Mouse (Mus musculus) CH12.LX (cell line): Measurements from ENCODE around the gene Col18a1.

Source experiments
- CTCF ChIP-seq, 2 experiments: IDR thresholded peaks in 1 of 2; conservative IDR thresholded peaks in 1 of 2; 2 replicates each; pipeline ENCODE4 v1.5.1; 2011 to 2012; ENCODE audit warnings: low read depth in 2 of 2, low read length in 2 of 2, improper control_type of control experiment in 1 of 2, inconsistent platforms in 1 of 2, mild to moderate bottlenecking in 1 of 2, moderate library complexity in 1 of 2
- EP300 ChIP-seq: IDR thresholded peaks from 2 replicates; pipeline ENCODE4 v1.6.1; 2011; ENCODE audit warnings: low read length, improper control_type of control experiment
- HCFC1 ChIP-seq: IDR thresholded peaks from 2 replicates; pipeline ENCODE4 v1.6.1; 2012; ENCODE audit warnings: low read depth, mild to moderate bottlenecking, inconsistent platforms, low read length, improper control_type of control experiment
- KAT2A ChIP-seq: IDR thresholded peaks from 2 replicates; pipeline ENCODE4 v1.6.1; 2012; ENCODE audit warnings: low read length, improper control_type of control experiment, inconsistent platforms; ENCODE audit not compliant: insufficient replicate concordance
- NELFE ChIP-seq: IDR thresholded peaks from 2 replicates; pipeline ENCODE4 v1.6.1; 2011; ENCODE audit warnings: low read depth, low read length, improper control_type of control experiment
- POLR2A ChIP-seq: IDR thresholded peaks from 2 replicates; pipeline ENCODE4 v1.6.1; 2011; ENCODE audit warnings: low read depth, mild to moderate bottlenecking, improper control_type of control experiment, low read length
- RAD21 ChIP-seq: IDR thresholded peaks from 2 replicates; pipeline ENCODE4 v1.6.1; 2011; ENCODE audit warnings: low read depth, mild to moderate bottlenecking, low read length, improper control_type of control experiment, moderate library complexity
- SIN3A ChIP-seq: IDR thresholded peaks from 2 replicates; pipeline ENCODE4 v1.6.1; 2012; ENCODE audit warnings: low read length, improper control_type of control experiment, inconsistent platforms

- no peak for TF ChIP-seq CTCF (conservative IDR thresholded peaks at IDR 0.05 in 1 of 2, IDR thresholded peaks at IDR 0.05 in 1 of 2; ENCODE audit: low read depth in 2 of 2, low read length in 2 of 2)
- no peak for TF ChIP-seq NELFE
- TF ChIP-seq RAD21, result no peak
- TF ChIP-seq KAT2A, result no peak
- TF ChIP-seq EP300, result no peak
- no peak for TF ChIP-seq POLR2A
- TF ChIP-seq HCFC1, result no peak
- TF ChIP-seq SIN3A, result no peak
Measured at GRCm38 (mm10) chr10:77158948-77159347, 7.4 kb downstream of the Col18a1 start.
